Mouse (Mus musculus) G1E (cell line): ENCODE data around the gene Gnao1.

Experiments used
- CTCF ChIP-seq: IDR thresholded peaks from 2 replicates; pipeline ENCODE4 v1.5.1; 2012; ENCODE audit warnings: low read depth, low read length, inconsistent platforms, mixed read lengths
- GATA1 ChIP-seq: IDR thresholded peaks from 2 replicates; pipeline ENCODE4 v1.6.1; 2012; ENCODE audit warnings: borderline replicate concordance, low read length, inconsistent platforms, mixed read lengths
- POLR2AphosphoS5 ChIP-seq: IDR thresholded peaks from 2 replicates; pipeline ENCODE4 v1.6.1; 2012; ENCODE audit warnings: low read depth, low read length, inconsistent platforms; ENCODE audit not compliant: insufficient replicate concordance
- TAL1 ChIP-seq: conservative IDR thresholded peaks from 2 replicates; pipeline ENCODE4 v1.6.1; 2012; ENCODE audit warnings: low read depth, low read length, inconsistent platforms, mixed read lengths

- TF ChIP-seq GATA1 = no peak
- no peak for TF ChIP-seq TAL1
- TF ChIP-seq CTCF = no peak
- no peak for TF ChIP-seq POLR2AphosphoS5
Measured at GRCm38 (mm10) chr8:93817366-93817765, 7.6 kb downstream of the Gnao1 start.
